Mouse (Mus musculus): ENCODE measurements around the gene Tomm40. TPM values are rescaled to one million over a fixed set of nuclear protein-coding genes. Genes with fewer than 3 reads are reported as not detected.

The Tomm40 gene
- polyA plus RNA-seq (2017; shearing (Covaris generic)), result 19.1 TPM

DNA sequence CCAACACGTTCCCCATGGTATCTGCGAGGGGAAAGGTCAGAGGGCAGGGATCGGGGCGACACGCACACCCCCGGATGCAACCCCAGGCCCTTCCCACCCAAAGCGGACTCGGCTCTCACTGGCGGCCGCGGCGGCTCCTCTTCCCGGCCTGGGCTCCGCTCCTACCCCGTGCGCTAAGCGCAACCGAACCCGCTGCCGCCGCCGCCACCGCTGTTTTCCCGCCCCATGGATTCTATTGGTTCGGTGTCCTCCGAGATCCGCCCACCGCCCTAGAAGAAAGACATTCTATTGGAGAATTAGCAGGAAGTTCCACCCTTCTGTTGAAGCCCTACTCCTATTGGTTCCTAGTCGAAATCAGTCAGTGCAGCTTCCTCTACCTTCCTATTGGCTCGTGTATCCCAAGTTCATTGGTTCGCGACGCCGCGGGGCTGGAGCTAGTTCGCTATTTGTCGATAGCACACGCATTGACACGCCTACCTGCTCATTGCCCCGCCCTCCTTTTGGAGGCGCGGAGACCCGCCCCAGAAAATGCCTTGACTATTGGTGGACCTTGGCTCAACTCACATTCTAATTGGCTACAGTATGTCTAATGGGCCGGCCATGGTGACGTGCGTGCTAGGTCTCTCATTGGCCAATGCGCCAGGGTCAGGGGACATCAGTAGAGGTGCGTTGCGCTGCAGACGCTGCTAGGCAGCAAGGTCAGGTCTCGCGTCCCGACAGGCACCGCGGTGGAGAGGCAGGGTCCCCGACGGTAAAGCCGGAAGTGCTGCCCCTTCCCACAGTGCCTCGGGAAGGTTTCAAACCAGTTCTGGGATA is at the start of gene Tomm40:
Gene Tomm40 (minus strand): TSS at position 200 of the 816 bp plus-strand sequence.

DNA sequence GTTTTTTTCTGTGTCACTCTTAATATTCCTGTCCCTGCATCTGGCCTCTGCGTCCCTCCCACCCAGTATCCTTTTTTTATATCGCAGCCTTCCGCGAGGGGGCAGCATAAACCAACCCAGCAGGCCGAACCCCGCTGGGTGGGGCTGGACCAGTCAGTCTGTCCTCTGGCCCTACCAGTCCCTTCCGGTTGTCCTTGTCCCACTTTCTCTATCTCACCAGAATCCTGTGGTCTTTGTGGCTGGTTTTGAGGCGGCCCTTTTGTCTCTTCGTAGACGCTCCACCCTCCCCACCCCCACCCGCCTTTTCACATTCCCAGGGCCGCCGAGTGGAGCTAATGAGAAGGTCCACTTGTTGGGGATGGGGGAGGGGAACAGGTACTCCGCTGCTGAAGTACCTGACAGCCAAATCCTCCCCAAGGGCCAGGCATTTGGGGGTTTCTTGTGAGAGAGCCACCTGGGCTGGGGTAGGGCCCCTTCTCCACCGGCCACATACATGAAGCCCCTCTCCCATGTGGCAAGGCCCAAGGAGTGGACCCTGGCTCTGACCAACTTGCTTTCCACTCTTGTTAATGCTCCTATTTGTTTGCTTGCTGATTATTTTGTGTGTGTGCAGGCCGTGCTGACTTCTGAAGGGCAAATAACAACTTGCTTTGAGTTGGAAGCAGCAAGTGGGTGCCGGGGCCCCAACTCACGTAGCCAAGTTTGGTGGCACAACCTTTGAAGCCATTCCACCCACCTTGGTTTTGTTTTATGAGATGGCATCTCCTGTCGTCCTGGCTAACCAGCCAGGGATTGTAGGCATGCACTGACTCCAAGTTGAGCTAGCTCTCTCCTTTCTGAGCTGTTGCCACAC is 35.2 kb upstream of the Tomm40 start, which contains the start of gene Nectin2:
Gene Nectin2 (minus strand): TSS at position 267 of the 853 bp plus-strand sequence.

DNA sequence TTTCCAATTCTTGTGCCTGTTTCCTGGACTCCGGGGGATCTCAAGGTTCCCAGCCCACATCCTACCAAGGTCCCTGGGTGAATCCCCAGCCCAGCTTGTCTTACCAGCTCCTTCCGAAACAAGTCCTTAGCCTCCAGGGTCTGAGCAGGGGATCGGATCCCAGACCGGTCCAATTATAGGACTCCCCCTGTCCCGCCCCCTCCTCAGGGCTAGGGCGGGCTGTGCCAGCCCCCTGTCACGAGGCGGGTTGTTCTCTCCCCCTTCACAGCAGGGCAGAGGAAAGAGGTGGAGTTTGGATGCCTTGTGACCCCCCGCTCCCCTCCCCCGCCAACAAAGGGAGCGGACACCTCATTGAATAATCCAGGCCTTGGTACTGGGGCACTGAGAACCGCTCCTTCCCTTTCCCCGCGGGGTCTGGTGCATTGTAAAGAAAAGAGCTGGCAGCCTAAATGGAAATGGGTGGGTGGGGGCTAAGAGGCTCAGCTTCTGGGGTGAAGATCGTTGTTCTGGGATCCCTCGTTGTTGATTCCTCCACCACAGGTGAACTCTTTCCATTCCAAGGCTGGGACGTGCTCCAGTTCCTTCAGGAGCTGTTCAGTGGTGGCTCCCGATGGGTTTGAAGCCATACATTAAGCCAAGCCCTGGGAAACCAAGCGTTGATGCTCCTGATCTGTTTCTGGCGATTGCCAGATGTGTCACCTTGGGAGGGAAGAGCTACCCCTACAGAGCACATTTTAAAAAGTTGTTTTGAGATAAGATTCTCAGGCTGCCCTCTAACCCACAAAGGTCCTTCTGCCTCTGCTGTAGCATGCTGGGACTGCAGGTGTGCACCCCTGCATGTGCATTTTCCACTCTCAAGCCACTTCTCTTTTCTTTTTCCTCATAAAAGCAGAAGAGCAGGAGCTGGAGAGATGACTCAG is 16.1 kb downstream of the Tomm40 start, which contains the start of gene Apoe:
Gene Apoe (minus strand): TSS at position 282 of the 920 bp plus-strand sequence.

DNA sequence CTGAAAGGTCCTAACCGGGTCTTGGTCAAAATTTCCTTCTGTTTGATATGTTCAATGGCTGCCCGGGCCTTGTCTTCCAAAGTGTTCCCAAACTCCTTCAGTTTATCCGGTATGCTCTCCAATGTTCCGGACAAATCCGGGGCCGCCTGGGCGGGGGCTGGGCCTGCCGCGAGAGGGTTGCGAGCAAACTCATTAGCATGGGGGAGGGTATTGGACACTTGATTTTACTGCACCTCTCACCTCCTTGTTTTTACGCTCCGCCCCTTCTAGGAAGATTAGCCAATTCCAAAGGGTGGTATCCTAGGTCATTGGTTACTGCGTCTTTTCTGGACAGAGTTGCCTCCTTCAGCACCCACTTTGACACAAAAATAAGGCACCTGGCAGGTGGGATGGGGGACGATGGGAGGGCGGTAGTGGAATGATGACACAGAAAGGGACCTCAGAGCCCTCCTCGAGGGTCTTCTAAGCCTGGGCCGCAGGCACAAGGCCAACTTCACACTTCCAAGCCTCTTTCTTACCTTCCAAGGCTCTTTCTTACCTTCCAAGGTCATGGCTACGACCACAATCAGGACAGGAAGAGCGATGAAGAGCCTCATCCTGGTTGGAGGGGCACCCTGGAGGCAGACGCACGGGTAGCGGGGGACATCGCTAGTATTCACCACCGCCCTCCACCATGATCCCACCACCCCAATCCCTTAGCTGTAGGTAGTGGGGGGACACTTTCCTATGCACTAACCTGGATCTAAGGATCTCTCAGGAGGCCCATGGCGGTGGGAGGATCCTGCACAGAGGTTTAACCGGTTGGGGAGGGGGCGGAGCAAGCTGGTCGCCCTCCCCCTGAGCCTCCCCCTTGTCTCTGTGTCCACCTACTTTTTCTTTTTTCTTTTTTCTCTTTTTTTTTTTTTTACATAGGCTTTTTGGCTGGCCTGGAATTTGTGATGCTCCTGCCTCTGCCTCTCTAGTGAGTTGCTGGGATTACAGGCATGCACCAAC is 23.1 kb downstream of the Tomm40 start, which contains the start of gene Apoc1:
Gene Apoc1 (minus strand): TSS at position 788 of the 993 bp plus-strand sequence.

DNA sequence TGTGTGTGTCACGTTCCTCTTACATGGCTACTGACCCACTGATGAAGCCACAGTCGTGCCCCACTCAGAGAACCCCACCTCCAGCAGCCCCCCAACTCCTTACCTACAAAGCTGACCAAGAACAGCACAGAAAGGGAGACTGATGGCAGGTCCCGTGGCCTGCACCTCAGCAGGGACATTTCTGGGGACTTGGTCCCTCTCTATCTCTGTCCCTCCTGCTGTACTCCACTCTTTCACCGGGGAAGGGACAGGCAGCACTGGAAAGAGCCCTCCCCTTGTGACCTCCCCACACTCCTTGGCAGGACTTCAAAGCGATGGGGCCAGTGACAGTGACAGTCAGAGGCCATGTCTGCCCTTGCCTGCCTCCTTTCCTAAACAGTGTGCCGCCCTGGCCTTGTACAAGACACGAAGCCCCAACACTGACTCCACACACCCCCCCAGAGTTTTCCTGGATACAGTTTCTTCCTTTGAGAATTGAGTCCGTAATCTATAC is 34.0 kb downstream of the Tomm40 start, which contains the start of the genes Gm44805 and Apoc4:
Gene Gm44805 (minus strand): TSS at position 222 of the 493 bp plus-strand sequence.
Gene Apoc4 (minus strand): TSS at position 278 of the 493 bp plus-strand sequence.

DNA sequence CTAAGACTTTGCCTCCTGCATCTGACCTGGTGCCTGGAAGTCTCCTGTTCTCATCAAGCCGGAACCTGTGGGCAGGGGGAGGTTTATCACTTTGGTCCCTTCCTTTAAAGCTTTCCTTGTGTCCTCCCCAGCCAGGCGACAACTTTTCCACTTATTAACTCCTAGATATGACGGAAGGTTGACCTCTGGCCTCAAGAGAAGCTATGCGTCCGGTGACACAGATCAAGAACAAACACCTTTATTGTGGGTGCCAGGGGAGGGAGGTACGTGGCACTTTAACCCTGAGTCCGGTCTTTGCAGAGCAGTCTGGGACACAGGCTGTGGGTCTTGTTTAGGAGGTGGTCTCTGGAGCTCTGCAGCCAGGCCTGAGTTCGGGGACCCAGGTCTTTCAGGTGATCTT is 37.4 kb downstream of the Tomm40 start, which contains the start of gene Apoc2:
Gene Apoc2 (minus strand): TSS at position 70 of the 400 bp plus-strand sequence.

DNA sequence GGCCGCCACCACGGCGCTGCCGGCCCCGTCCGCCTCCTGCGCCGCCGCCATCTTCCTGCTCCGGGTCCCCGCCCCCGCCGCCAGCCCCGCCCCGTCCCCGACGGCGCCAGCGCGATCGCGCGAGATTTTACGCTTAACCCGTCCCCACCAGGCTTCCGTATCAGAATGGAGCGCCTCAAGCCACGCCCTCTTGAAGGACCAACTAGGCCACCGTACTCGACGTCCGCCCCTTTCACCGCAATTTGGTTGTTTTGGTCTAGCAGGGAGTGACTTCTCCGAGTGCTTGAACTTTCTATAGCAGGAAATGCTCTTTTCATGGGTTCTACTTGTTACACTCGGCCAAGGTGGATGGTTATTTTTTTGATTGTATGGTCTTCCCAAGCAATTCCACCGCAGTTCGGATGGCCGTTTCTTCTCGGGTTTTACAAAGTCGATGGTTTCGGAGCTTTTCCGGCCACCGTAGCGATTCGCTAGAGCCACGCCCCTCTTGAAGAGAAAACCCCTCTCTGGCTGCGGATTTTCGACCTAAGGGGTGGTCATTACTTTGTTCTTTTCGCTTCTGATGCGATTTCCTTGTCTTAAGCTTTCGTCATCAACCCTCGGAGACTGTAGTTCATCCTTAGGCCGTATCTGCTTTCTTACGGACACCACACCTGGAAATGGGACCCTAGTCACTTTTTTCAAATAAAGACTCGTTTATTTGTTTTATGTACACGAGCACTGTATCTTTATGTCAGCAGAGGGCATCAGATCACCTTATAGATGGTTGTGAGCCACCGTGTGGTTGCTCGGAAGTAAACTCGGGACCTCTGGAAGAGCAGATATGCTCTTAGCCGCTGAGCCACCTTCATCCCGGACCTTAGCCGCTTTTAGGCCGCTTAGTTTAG is 50.0 kb downstream of the Tomm40 start, which contains the start of gene Clptm1:
Gene Clptm1 (minus strand): TSS at position 79 of the 887 bp plus-strand sequence.

Other genes with a start within 250 kb of the Tomm40 start
- 0.28 TPM for gene Bloc1s3, start 207.1 kb downstream of the Tomm40 start, polyA plus RNA-seq (2017; shearing (Covaris generic))
- 115 TPM for gene Trappc6a, start 207.0 kb downstream of the Tomm40 start, polyA plus RNA-seq (2017; shearing (Covaris generic))
- gene Nkpd1, start 197.6 kb downstream of the Tomm40 start, polyA plus RNA-seq (2017; shearing (Covaris generic)), result not detected
- gene Ppp1r37, start 152.4 kb downstream of the Tomm40 start, polyA plus RNA-seq (2017; shearing (Covaris generic)), result 4.3 TPM
- 1.6 TPM for gene Zfp296, start 138.2 kb downstream of the Tomm40 start, polyA plus RNA-seq (2017; shearing (Covaris generic))
- 95.3 TPM for gene Gemin7, start 137.8 kb downstream of the Tomm40 start, polyA plus RNA-seq (2017; shearing (Covaris generic))
- 15.3 TPM for gene Clasrp, start 111.0 kb downstream of the Tomm40 start, polyA plus RNA-seq (2017; shearing (Covaris generic))
- gene Relb, start 86.0 kb downstream of the Tomm40 start, polyA plus RNA-seq (2017; shearing (Covaris generic)), result 24.3 TPM
- gene Clptm1, start 50.4 kb downstream of the Tomm40 start, polyA plus RNA-seq (2017; shearing (Covaris generic)), result 150 TPM
- gene Apoc2, start 37.5 kb downstream of the Tomm40 start, polyA plus RNA-seq (2017; shearing (Covaris generic)), result not detected
- gene Gm44805, start 34.0 kb downstream of the Tomm40 start, polyA plus RNA-seq (2017; shearing (Covaris generic)), result not detected
- 0.54 TPM for gene Apoc4, start 34.0 kb downstream of the Tomm40 start, polyA plus RNA-seq (2017; shearing (Covaris generic))
- gene Apoc1, start 22.8 kb downstream of the Tomm40 start, polyA plus RNA-seq (2017; shearing (Covaris generic)), result 1.8 TPM
- 19.9 TPM for gene Apoe, start 16.2 kb downstream of the Tomm40 start, polyA plus RNA-seq (2017; shearing (Covaris generic))
- 1.2 TPM for gene Nectin2, start 35.0 kb upstream of the Tomm40 start, polyA plus RNA-seq (2017; shearing (Covaris generic))
- 19.5 TPM for gene Bcam, start 55.6 kb upstream of the Tomm40 start, polyA plus RNA-seq (2017; shearing (Covaris generic))
- 0.45 TPM for gene Cblc, start 81.4 kb upstream of the Tomm40 start, polyA plus RNA-seq (2017; shearing (Covaris generic))
- 16.8 TPM for gene Bcl3, start 107.3 kb upstream of the Tomm40 start, polyA plus RNA-seq (2017; shearing (Covaris generic))
- 0.28 TPM for gene Gm19345, start 136.6 kb upstream of the Tomm40 start, polyA plus RNA-seq (2017; shearing (Covaris generic))
- 0.29 TPM for gene Ceacam16, start 145.9 kb upstream of the Tomm40 start, polyA plus RNA-seq (2017; shearing (Covaris generic))
- not detected for gene Ceacam19, start 172.5 kb upstream of the Tomm40 start, polyA plus RNA-seq (2017; shearing (Covaris generic))
- 43.6 TPM for gene Pvr, start 205.7 kb upstream of the Tomm40 start, polyA plus RNA-seq (2017; shearing (Covaris generic))
- 28.3 TPM for gene Igsf23, start 235.3 kb upstream of the Tomm40 start, polyA plus RNA-seq (2017; shearing (Covaris generic))
- not detected for gene Ceacam20, start 250.0 kb upstream of the Tomm40 start, polyA plus RNA-seq (2017; shearing (Covaris generic))